Mouse (Mus musculus): Measurements from ENCODE around the gene Shkbp1. TPM values are rescaled to one million over a fixed set of nuclear protein-coding genes. Genes with fewer than 3 reads are reported as not detected.

Gene Shkbp1
- polyA plus RNA-seq, 1 experiment from 2014 or later: 31.2 TPM

DNA sequence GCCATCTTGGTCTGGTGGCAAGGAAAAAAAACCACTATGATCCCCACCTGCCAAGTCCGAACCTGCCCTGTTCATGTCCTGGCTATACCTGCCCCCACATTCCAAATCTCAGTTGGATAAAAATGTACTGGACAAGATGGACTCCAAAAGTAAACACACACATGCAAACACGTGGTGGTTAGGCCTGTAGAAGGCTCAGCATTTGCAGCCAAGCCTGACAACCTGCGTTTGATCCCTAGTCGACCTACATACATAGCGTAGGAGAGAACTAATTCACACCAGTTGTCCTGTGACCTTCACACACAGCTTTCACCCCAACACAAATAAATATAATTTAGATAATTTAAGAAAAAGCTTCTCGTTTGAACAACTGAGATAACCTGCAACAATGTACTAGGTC is 4.9 kb upstream of the Shkbp1 start:
- Histone ChIP-seq H3K9ac (replicated peaks; ENCODE audit: low read depth) (no peak overlapping the region), H3K4me1 (ENCODE audit: insufficient read depth, low read depth, low read length) (peaks cover 7% of the 10 kb centered on the region; the same call in 1 of the 2 replicates), H3K4me2 (replicated peaks; ENCODE audit: low read depth, low read length) (no peak overlapping the region), H3K27ac (ENCODE audit: low read length) (no peak overlapping the region), H3K4me3 (ENCODE audit: low read depth, low read length) (no peak overlapping the region), H3K27me3 (replicated peaks; ENCODE audit: insufficient read depth, low read length) (peaks cover 22% of the 10 kb centered on the region; the same call in 1 of the 2 replicates), H3K36me3 (ENCODE audit: insufficient read depth, low read length) (no peaks in the 10 kb centered on the region), H3K9me3 (ENCODE audit: low read length) (no peaks in the 10 kb centered on the region)
- ATAC-seq (no peak), DNase-seq (ENCODE audit: low spot score) (no peak)
- TF ChIP-seq CTCF (IDR thresholded peaks at IDR 0.05) (no peak), EP300 (IDR thresholded peaks at IDR 0.05) (no peak)
- 47% methylated on average over 6 of the region's 6 CpGs for WGBS

DNA sequence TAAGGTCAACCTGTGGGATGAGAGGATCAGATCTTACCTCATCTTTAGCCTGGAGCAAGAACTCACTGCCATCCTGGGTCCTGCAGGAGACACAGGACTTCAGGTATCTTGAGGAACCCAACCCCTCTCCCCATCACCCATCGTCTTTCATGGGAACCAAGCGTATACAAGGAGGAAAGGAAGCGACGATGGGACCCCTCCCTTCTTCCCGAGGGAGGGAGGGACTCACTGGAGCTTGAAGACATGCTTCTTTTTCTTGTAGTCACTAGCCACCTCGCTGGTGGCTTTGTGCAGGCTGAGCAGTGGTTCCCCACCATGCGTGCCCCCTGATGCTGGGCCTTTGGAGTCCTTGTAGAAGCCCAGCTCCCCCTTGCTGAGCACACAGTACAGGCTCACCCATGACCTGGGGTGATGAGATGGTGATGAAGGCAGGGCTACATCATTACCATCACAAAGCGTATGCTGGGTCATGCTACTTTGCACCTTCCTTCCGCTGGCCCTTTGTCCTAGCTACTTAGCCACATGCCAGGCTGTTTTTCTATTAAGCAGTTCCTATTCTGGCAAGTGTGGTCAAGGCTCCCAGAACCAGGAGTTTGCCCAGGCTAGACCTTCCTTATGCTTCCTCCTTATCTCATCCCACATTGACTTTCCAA is 4.0 kb upstream of the Shkbp1 start:
- Histone ChIP-seq H3K4me1 (ENCODE audit: insufficient read depth, low read depth, low read length) (peaks cover 13% of the 10 kb centered on the region; the same call in 1 of the 2 replicates), H3K27ac (ENCODE audit: low read length) (no peak overlapping the region), H3K27me3 (replicated peaks; ENCODE audit: insufficient read depth, low read length) (peaks cover 14% of the 10 kb centered on the region; the same call in 1 of the 2 replicates), H3K4me3 (ENCODE audit: low read depth, low read length) (no peak overlapping the region), H3K36me3 (ENCODE audit: insufficient read depth, low read length) (no peaks in the 10 kb centered on the region), H3K4me2 (replicated peaks; ENCODE audit: low read depth, low read length) (no peak overlapping the region), H3K9me3 (ENCODE audit: low read length) (no peaks in the 10 kb centered on the region), H3K9ac (replicated peaks; ENCODE audit: low read depth) (no peak overlapping the region)
- ATAC-seq (no peak), DNase-seq (ENCODE audit: low spot score) (no peak)
- WGBS: 80% methylated on average over 9 of the region's 9 CpGs
- TF ChIP-seq EP300 (IDR thresholded peaks at IDR 0.05) (no peak), CTCF (IDR thresholded peaks at IDR 0.05) (no peak)

DNA sequence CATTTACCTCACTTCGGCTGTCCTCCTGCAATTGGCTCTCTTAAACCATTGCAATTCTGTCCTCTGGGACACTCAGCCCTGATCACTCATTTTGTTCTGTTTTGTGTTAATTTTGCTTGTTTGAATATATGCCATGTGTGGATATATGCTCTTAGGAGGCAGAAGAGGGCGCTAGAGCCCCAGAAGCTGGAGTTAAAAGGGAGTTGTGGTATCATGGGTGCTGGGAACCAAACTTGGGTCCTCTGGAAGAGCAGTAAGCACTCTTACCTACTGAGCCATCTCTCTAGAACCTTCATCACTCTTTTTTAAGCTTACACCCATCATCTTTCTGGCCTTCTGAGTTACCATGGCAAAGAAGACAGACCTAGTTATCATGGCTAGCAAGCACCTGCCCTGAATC is 3.3 kb upstream of the Shkbp1 start:
- H3K4me1 ChIP-seq (ENCODE audit: insufficient read depth, low read depth, low read length): peaks cover 13% of the 10 kb centered on the region; the same call in 1 of the 2 replicates
- no peak overlapping the region for H3K27ac ChIP-seq (ENCODE audit: low read length)
- no peak for TF ChIP-seq EP300 (IDR thresholded peaks at IDR 0.05)
- 0 out of 2 replicates have a peak, but pooled peaks have one; percentile 6 for TF ChIP-seq CTCF (IDR thresholded peaks at IDR 0.05)
- WGBS: 66% methylated on average over 2 of the region's 2 CpGs
- H3K4me2 ChIP-seq (replicated peaks; ENCODE audit: low read depth, low read length): no peak overlapping the region
- no peaks in the 10 kb centered on the region for H3K9me3 ChIP-seq (ENCODE audit: low read length)
- no peak overlapping the region for H3K9ac ChIP-seq (replicated peaks; ENCODE audit: low read depth)
- H3K36me3 ChIP-seq (ENCODE audit: insufficient read depth, low read length): no peaks in the 10 kb centered on the region
- H3K4me3 ChIP-seq (ENCODE audit: low read depth, low read length): no peak overlapping the region
- ATAC-seq (no peak), DNase-seq (ENCODE audit: low spot score) (no peak)
- H3K27me3 ChIP-seq (replicated peaks; ENCODE audit: insufficient read depth, low read length): peaks cover 7% of the 10 kb centered on the region; the same call in 1 of the 2 replicates

DNA sequence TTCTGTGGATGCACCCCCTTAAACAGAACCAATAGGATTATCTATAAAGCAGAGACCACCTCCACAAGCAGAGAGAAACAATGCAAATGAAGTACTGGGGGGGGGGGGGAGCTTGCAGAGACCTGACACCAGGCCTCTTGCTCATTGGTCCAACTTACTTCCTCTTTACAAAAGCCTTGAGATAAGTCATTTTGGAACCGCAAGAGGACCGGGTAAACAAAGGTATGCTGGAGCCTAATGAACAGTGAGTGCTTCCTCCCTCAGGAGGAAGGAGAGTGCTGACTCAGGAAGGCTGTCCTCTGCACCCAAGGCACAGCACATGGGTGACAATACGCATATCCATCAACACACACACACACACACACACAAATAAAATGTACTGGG is 1.8 kb upstream of the Shkbp1 start:
- DNase-seq (ENCODE audit: low spot score) (peak; percentile 61), ATAC-seq (no peak)
- H3K9me3 ChIP-seq (ENCODE audit: low read length): no peaks in the 10 kb centered on the region
- no peak for TF ChIP-seq EP300 (IDR thresholded peaks at IDR 0.05)
- TF ChIP-seq CTCF (IDR thresholded peaks at IDR 0.05): no peak
- peaks cover 13% of the 10 kb centered on the region; the same call in 1 of the 2 replicates for H3K4me1 ChIP-seq (ENCODE audit: insufficient read depth, low read depth, low read length)
- H3K36me3 ChIP-seq (ENCODE audit: insufficient read depth, low read length): peaks cover under 1% of the 10 kb centered on the region; the same call in 1 of the 2 replicates
- H3K4me3 ChIP-seq (ENCODE audit: low read depth, low read length): no peak overlapping the region
- H3K27me3 ChIP-seq (replicated peaks; ENCODE audit: insufficient read depth, low read length): no peaks in the 10 kb centered on the region
- WGBS: 22% methylated on average over 3 of the region's 3 CpGs
- no peak overlapping the region for H3K9ac ChIP-seq (replicated peaks; ENCODE audit: low read depth)
- peak overlapping the region; percentile 72; the same call in 1 of the 2 replicates for H3K27ac ChIP-seq (ENCODE audit: low read length)
- no peak overlapping the region; the same call in 1 of the 2 replicates for H3K4me2 ChIP-seq (replicated peaks; ENCODE audit: low read depth, low read length)

DNA sequence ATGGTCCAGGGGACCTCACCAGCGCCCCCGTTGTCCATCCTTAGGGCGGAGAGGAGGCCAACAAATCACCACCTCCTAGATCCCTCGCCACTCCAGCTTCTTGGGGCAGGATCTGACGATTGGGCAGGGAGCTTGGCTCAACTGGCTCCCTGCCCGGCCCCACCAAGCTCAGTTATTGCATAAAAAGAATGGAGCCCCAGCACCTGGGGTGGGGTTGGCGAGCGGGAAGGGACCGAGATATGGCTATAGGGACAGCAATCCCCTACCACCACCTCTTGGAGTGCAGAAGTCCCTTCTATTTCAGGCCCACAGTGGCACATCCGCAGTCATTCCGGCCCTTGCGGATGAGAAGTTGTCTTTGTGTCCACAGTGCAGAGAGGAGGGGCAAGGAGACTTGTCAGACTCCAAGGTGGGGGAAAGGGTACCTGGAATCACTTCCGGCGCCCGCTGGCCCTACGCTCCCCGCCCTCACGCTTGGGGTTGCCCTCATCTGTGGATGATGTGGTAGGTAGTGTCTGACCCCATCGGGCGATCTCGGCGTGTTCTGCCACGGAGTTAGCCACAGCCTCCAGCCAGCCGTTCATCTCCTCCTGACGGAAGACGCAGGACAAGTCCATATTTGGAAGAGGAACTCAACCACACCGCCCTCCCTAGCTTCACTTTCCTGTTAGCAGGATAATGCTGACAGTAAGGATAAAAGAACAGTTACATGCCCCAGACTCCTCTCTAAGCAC is 1.2 kb upstream of the Shkbp1 start, which contains the start of gene Gm20479:
TSS of gene Gm20479 (minus strand) at position 559 of the 734 bp plus-strand sequence.
- DNase-seq (ENCODE audit: low spot score) (peak; percentile 56), ATAC-seq (no peak)
- peaks cover 6% of the 10 kb centered on the region; the same call in 1 of the 2 replicates for H3K36me3 ChIP-seq (ENCODE audit: insufficient read depth, low read length)
- peak within 1 kb of the TSS; percentile 72 for H3K27ac ChIP-seq (ENCODE audit: low read length)
- peak within 1 kb of the TSS; percentile 69 for H3K4me3 ChIP-seq (ENCODE audit: low read depth, low read length)
- peak; percentile 24 for TF ChIP-seq CTCF (IDR thresholded peaks at IDR 0.05)
- no peak for TF ChIP-seq EP300 (IDR thresholded peaks at IDR 0.05)
- no peaks in the 10 kb centered on the region for H3K27me3 ChIP-seq (replicated peaks; ENCODE audit: insufficient read depth, low read length)
- H3K9ac ChIP-seq (replicated peaks; ENCODE audit: low read depth): peak within 1 kb of the TSS; percentile 38
- H3K4me1 ChIP-seq (ENCODE audit: insufficient read depth, low read depth, low read length): peaks cover 13% of the 10 kb centered on the region; the same call in 1 of the 2 replicates
- WGBS: 2% methylated on average over 27 of the region's 27 CpGs
- H3K4me2 ChIP-seq (replicated peaks; ENCODE audit: low read depth, low read length): peak within 1 kb of the TSS; percentile 70
- no peaks in the 10 kb centered on the region for H3K9me3 ChIP-seq (ENCODE audit: low read length)

DNA sequence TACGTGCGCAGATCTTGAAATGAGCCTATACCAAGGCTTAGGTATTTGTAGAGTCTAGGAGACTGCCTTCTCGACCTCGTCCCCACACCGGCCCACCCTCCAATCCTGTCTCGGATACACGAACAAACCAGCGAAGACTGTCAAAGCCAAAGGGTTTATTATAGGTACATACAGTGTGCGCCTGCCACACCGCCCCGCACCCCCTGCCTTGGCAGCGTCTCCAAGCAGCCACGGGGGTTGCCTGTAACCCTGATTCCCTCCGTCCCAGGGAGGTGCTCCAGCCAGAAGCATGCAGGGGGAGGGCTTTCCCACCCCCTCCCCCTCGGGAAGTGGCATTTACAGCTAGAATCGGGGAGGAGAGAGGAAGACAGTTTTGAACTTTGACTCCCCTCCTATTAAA is 429 bp upstream of the Shkbp1 start:
- H3K27ac ChIP-seq (ENCODE audit: low read length): peak overlapping the region; percentile 72
- H3K4me2 ChIP-seq (replicated peaks; ENCODE audit: low read depth, low read length): peak overlapping the region; percentile 70
- DNase-seq (ENCODE audit: low spot score) (peak; percentile 54), ATAC-seq (peak; percentile 37)
- peak overlapping the region; percentile 69 for H3K4me3 ChIP-seq (ENCODE audit: low read depth, low read length)
- peak overlapping the region; percentile 38 for H3K9ac ChIP-seq (replicated peaks; ENCODE audit: low read depth)
- H3K4me1 ChIP-seq (ENCODE audit: insufficient read depth, low read depth, low read length): peaks cover 13% of the 10 kb centered on the region; the same call in 1 of the 2 replicates
- no peaks in the 10 kb centered on the region for H3K27me3 ChIP-seq (replicated peaks; ENCODE audit: insufficient read depth, low read length)
- TF ChIP-seq EP300 (IDR thresholded peaks at IDR 0.05): no peak
- no peak for TF ChIP-seq CTCF (IDR thresholded peaks at IDR 0.05)
- WGBS: under 1% methylated on average over 16 of the region's 16 CpGs
- peaks cover 7% of the 10 kb centered on the region; the same call in 1 of the 2 replicates for H3K36me3 ChIP-seq (ENCODE audit: insufficient read depth, low read length)
- H3K9me3 ChIP-seq (ENCODE audit: low read length): no peaks in the 10 kb centered on the region
